Mouse (Mus musculus) erythroblast, adult 5-6 weeks (primary cell): ENCODE measurements around the gene Srsf5. TPM values are rescaled to one million over a fixed set of nuclear protein-coding genes. Genes with fewer than 3 reads are reported as not detected.

Experiments
- ATAC-seq: replicated peaks from 2 replicates; pipeline ENCODE4 v1.8.0; 2016; ENCODE audit warnings: moderate number of reproducible peaks, mild to moderate bottlenecking, moderate TSS enrichment, inconsistent platforms; ENCODE audit not compliant: poor library complexity, low FRiP score, severe bottlenecking
- total RNA-seq, 2 experiments: library from RNA; stranded (forward) in 1 of 2; stranded (reverse) in 1 of 2; fragments of 150-400 nt in 1 of 2; fragments of 200-764, 138-1000 nt in 1 of 2; gene quantifications; 2 replicates each; pipeline versions ENCODE4 v1.2.3 to v1.2.4; 2015 to 2017; ENCODE audit warnings: low replicate concordance in 2 of 2

The Srsf5 gene
- total RNA-seq, 2 experiments from 2014 or later = 263 to 732 TPM

GRCm38 (mm10) chr12:80992540-80993122 lies 47.3 kb downstream of the Srsf5 start:
- no peak for ATAC-seq

DNA sequence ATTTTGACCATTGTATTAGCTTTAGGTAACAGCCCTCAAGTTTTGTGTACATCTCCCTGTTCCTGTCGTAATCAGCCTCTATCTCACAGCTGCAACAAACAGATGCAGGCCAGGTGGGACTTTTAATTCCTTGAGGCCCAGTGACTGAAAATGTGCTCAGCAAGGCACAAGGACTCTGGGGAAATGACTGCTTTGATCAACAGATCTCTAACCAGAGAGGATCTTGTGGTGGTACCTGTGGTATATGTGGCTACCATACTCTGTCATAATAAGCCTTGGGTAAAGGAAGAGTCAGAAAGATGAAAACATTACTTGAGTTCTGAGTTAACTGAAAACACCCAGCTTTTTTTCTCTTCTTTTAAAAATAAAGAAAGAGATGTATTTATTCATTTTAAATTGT lies 48.5 kb downstream of the Srsf5 start:
- no peak for ATAC-seq

GRCm38 (mm10) chr12:80995326-80995725 lies 50.0 kb downstream of the Srsf5 start:
- no peak for ATAC-seq

DNA sequence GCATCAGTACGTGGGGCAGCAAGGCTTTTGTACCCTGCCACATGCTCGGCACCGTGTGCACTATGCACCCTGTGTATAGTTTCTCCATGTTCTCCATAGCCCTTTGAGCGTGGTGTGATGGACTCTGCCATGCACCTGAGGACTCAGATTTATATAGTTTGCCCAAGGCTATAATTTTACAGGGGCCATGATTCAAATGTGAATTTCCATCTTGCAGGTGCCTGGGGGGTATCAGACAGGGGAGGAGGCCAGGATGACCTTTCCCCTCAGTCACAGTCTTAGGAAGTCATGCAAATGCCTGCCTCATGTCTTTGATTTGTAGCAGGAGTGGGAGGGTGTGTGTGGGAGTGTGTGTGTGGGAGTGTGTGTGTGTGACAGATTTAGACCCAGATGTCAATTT lies 52.3 kb downstream of the Srsf5 start:
- no peak for ATAC-seq

- ATAC-seq = no peak
Observed at GRCm38 (mm10) chr12:80998528-80999221, 53.4 kb downstream of the Srsf5 start.

Other genes starting within 250 kb of the Srsf5 start
- not detected in 2 replicates for gene Ccdc177, start 184.8 kb upstream of the Srsf5 start, total RNA-seq (2015; ENCODE audit: low replicate concordance)
- gene Ccdc177, start 184.8 kb upstream of the Srsf5 start, total RNA-seq (2017; ENCODE audit: low replicate concordance) = not detected in 2 replicates
- 16.3 and 16.7 TPM in 2 replicates for gene Susd6, start 155.0 kb upstream of the Srsf5 start, total RNA-seq (2015; ENCODE audit: low replicate concordance)
- gene Susd6, start 155.0 kb upstream of the Srsf5 start, total RNA-seq (2017; ENCODE audit: low replicate concordance) = 32.7 and 36.2 TPM in 2 replicates
- gene Slc10a1, start 23.2 kb downstream of the Srsf5 start, total RNA-seq (2015; ENCODE audit: low replicate concordance) = not detected in 2 replicates
- gene Slc10a1, start 23.2 kb downstream of the Srsf5 start, total RNA-seq (2017; ENCODE audit: low replicate concordance) = not detected in 2 replicates
- 1.0 TPM in 1 of 2 replicates, not detected in the other for gene Smoc1, start 81.3 kb downstream of the Srsf5 start, total RNA-seq (2015; ENCODE audit: low replicate concordance)
- gene Smoc1, start 81.3 kb downstream of the Srsf5 start, total RNA-seq (2017; ENCODE audit: low replicate concordance) = not detected in 2 replicates